Mouse (Mus musculus): Measurements from ENCODE around the gene Crim1.
A peak's percentile ranks its signal among the peaks of the same experiment; 100 is the strongest.

Gene Crim1

DNA sequence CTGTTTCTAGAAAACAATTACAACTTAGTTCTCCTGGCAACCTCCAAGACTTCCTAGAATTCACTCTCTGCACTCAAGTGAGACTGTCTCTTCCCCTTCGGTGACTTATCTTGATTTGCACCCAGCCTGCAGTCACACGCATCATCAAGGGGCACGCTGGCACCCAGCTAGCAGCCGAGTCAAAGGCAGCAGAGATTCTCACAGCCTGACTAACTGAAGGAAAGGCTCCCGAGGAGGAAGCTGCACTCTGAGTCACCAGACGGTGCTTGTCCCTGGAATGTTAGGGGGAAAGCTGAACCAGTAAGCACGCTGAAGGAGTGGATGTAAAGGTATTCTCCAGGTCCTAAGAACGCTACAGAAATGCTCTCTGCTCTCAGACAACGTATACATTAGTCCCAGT, 187.6 kb downstream of the Crim1 start:
- no peak for DNase-seq

GRCm38 (mm10) chr17:78388101-78388847, 188.2 kb downstream of the Crim1 start:
- DNase-seq: no peak

DNA sequence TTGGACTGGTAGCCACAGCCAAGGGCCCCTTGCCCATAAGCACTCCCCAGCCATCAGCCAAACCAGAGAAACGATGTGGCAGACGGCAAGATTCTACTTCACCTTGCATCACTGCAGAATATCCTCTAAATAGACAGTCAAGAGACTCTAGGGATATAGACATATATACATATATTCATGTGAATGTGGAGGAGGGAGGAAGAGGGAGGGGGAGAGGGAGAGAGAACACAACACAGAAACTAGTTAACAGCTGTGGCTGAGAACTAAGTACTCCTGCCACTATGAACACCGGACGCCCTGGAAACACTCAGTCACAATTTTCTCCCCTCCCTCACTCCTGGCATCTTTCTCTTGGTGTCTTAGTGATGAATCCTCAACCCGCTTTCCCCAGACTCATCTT, 189.5 kb downstream of the Crim1 start:
- no peak for DNase-seq

- no peak for DNase-seq
Measured at GRCm38 (mm10) chr17:78392401-78393087, 192.5 kb downstream of the Crim1 start.

DNA sequence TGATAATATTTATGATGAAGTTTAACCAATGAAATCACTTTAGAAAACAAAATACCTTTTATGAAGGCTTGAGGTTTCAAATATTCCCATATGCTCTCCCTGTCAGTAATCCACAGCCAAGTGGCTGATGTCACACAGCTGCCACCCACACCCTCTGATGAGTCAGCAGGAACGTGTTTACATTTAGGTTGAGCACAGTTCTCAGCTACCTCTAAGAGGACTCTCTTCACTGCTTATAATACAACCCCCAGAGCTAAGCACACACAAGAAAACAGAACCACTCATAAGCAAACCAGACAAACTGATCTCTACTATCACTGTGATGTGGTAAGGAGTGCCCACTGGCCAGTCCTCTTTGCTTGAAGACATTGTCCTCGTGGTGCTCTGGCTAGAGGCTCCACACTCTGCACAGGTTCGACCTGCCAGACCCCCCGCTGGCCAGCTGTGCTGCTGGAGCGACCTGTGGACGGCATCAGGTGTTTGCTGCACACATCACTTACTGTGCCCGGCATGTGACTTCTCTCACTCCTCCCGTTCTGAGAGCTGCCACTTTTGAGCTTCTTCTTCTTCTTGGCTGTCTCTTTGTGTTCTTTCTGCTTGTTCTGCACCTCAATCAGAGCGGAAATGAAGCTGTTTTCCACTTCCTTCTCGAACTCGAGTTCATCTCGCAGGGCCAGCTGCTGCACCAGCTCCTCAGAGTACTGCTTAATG, 200.2 kb downstream of the Crim1 start:
- DNase-seq: peak; percentile 59

- DNase-seq: no peak
Measured at GRCm38 (mm10) chr17:78401311-78401710, 201.3 kb downstream of the Crim1 start.

DNA sequence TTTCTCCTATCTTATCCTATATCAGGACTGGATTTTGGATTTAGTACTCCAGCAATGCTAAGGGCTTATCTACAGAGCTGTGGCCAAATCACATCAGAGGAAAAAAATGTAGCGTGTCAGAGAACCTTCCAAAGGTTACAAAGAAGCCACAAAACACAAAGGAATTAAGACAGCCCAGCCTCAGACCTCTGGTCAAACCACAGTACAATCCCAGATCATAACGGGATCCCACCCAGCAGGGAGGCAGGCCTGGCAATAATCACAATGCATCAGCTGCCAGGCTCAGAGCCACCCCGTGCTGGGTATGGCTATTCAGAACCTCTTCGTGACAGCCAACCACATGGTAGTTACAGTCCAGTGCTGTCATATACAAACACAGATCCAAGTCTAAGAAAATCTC, 201.7 kb downstream of the Crim1 start:
- no peak for DNase-seq

GRCm38 (mm10) chr17:78402174-78402573, 202.1 kb downstream of the Crim1 start:
- no peak for DNase-seq

DNA sequence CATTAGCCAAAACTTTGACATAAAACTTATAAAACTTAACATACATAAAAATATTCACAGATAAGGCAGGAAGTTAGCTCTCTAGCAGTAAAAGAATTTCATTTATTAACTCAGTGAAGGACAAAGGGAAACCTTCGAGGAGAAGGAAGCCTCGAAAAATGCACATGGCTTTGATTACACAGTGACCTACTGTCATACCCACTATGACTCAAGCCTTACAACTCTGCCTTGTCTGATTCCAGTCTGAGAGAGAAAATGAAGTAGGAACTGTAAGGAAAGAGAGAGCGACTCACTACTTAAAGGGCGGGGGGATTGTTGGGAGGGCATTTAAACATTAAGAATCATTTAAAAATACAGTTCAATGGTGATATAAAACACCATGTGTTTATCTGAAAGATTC, 203.2 kb downstream of the Crim1 start:
- no peak for DNase-seq

DNA sequence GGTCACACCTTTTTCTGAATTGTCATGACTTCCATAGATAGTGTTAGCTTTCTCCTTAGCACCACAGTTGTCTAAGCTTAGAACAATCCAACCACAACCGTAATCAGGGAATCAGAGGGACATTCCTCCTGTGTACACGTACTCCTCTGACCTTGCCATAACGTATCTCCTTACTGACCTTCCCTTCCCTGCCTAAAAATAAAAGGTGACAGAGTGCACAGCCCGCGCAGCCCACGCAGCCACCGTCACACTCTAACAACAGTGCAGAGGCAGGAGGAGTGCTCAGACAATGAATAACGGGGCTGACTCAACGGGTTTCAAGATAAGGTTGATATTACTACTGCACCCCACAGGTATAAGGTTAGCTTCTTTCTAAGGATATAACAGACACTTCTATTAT, 203.8 kb downstream of the Crim1 start:
- no peak for DNase-seq

GRCm38 (mm10) chr17:78405336-78405735, 205.3 kb downstream of the Crim1 start:
- DNase-seq: no peak

GRCm38 (mm10) chr17:78406854-78407253, 206.8 kb downstream of the Crim1 start:
- DNase-seq: no peak

DNA sequence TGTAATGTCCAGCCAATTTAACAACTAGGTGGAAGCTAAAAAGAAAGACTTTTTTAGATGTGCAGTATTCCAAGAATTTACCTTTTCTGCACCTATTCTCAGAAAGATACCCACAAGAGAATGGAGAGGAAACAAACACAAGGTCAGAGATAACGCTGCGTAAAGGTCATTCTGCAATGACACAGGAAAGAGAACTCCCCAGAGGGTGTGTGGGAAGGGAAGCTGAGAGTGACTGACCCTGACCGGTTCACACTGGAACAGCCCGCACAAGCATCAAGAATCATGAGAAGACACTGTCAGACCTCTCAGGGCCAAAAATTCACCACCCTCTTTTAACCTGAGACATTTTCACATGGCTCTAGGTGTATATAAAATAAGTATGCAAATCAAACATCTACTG, 207.5 kb downstream of the Crim1 start:
- DNase-seq: no peak

DNA sequence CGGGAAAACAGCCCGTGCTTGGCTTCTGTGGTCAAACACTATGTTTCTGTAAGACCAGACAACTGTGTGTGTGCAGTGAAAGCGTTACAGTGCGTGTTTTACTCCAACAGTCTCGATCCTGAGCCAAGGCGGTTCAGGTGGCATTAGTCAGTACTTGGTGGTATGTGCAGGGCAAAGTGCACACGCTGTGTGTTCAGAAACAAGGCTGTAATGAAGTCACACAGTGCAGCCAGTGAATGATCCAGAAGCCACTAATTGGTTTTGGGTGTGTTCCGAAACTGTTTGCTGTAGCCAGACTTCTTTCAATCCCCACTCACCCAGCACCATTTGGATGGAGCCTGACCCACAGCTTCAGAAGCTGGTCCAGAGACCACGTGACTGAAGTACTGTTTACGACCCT, 208.3 kb downstream of the Crim1 start:
- DNase-seq: no peak

DNA sequence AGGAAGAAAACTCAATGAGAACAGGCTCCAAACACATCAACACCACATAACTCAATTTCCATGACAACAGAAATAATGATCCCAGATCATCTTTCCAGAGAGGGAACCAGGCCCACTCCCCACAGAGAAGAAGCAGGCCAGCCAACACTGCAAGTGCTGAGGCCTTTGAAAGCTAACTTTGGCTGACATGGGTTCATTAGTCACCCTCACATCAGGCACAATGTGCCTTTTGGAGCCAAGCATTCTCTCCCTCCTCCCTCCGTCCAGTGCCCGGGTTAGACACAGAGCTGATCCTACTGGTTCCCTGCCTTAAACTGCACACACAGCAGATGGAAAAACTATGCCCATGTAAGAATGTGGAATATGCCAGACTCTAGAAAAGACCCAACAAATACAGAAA, 209.9 kb downstream of the Crim1 start:
- no peak for DNase-seq

DNA sequence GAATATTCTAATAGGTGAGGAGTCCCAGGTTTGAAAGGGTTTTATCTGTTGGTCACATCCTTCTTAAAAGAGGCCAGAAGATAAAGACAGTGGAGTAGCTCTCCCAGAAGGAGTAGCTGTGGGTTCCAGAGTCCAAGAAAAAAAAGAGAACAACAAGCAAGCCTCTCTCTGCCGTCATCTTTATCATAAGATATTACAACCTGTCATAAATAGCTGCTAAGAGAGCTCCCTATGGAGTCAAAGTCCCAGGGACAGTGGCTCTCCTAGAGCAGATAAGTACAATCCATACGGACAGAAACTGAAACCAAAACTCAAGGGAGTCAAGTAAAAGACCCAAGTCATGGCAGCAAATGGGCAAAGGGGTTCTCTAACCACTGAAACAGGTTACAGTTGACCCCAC, 215.2 kb downstream of the Crim1 start:
- DNase-seq: no peak

GRCm38 (mm10) chr17:78417381-78418281, 217.6 kb downstream of the Crim1 start, which contains the start of gene Fez2:
Fez2 (minus strand) TSS chr17:78418152.
- DNase-seq: peak; percentile 95

DNA sequence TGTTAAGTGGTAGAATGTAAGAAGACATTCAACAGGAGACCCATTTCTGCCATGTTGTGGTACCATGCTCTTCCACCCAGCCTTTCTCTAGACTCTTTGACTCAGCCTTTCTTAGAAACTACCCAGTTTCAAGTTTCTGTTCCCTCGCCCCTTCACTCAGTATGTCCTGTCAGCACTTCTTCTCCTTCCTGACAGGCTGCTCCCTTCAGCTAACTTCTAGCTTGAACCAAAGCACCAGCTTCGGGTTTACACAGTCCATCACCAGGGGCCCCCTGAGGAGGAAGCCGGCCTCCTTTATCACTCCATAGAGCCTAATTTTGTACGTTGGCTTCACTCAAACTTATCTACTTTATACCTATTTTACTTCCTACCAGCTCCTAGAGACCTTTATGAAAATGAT, 219.2 kb downstream of the Crim1 start:
- no peak for DNase-seq

GRCm38 (mm10) chr17:78425026-78425425, 225.0 kb downstream of the Crim1 start:
- DNase-seq: no peak

All from thymus, postnatal 14 days (tissue).